Mouse (Mus musculus) MEL (cell line): ENCODE measurements at regions not wholly inside any gene's neighbourhood (a gene's known extent, or its start where the extent isn't known, plus 50 kb on each side); places are given as distances from the start of the nearest gene placed in this dataset.

Experiments used
- DNase-seq: peaks from one replicate; pipeline ENCODE4 v3.0.0; 2011; ENCODE audit warnings: low read depth, low spot score
- H3K27ac ChIP-seq: 2 replicates; pipeline ENCODE4 v1.5.1; 2012; ENCODE audit warnings: low read depth, mild to moderate bottlenecking, control low read depth, low read length, moderate library complexity; ENCODE audit not compliant: control insufficient read depth
- H3K27me3 ChIP-seq, 2 experiments: fragments of 150-350 bp in 1 of 2; sonication (generic) in 1 of 2; 2 replicates each; pipeline ENCODE4 v1.6.1; 2012; ENCODE audit warnings: low read length in 2 of 2, mild to moderate bottlenecking in 2 of 2, improper control_type of control experiment in 1 of 2, moderate library complexity in 1 of 2; ENCODE audit not compliant: insufficient read depth in 2 of 2, control insufficient read depth in 1 of 2
- H3K36me3 ChIP-seq, 2 experiments: 2 replicates each; pipeline ENCODE4 v1.6.1; 2012 to 2014; ENCODE audit warnings: low read length in 2 of 2, improper control_type of control experiment in 1 of 2, inconsistent platforms in 1 of 2, mild to moderate bottlenecking in 1 of 2; ENCODE audit not compliant: insufficient read depth in 2 of 2, control insufficient read depth in 1 of 2
- H3K4me1 ChIP-seq, 2 experiments: fragments of 150-350 bp in 1 of 2; sonication (generic) in 1 of 2; 2 replicates each; pipeline ENCODE4 v1.6.1; 2012; ENCODE audit warnings: low read length in 2 of 2, improper control_type of control experiment in 1 of 2, mild to moderate bottlenecking in 1 of 2; ENCODE audit not compliant: insufficient read depth in 2 of 2, control insufficient read depth in 1 of 2
- H3K4me3 ChIP-seq, 2 experiments: fragments of 150-350 bp in 1 of 2; sonication (generic) in 1 of 2; 2 replicates each; pipeline ENCODE4 v1.5.1; 2012; ENCODE audit warnings: low read depth in 2 of 2, low read length in 2 of 2, mild to moderate bottlenecking in 2 of 2, moderate library complexity in 2 of 2, control low read depth in 1 of 2, improper control_type of control experiment in 1 of 2; ENCODE audit not compliant: control insufficient read depth in 1 of 2, insufficient read depth in 1 of 2
- H3K79me2 ChIP-seq: 2 replicates; pipeline ENCODE4 v1.6.1; 2012; ENCODE audit warnings: mild to moderate bottlenecking, low read length, moderate library complexity; ENCODE audit not compliant: control insufficient read depth, poor library complexity, insufficient read depth
- H3K9ac ChIP-seq: 2 replicates; pipeline ENCODE4 v1.6.1; 2012; ENCODE audit warnings: low read depth, mild to moderate bottlenecking, control low read depth, low read length, moderate library complexity; ENCODE audit not compliant: control insufficient read depth, poor library complexity, severe bottlenecking
- H3K9me3 ChIP-seq: fragments of 150-350 bp; sonication (generic); replicated peaks from 2 replicates; pipeline ENCODE4 v1.6.1; 2012; ENCODE audit warnings: mild to moderate bottlenecking, low read length, improper control_type of control experiment, moderate library complexity; ENCODE audit not compliant: insufficient read depth
- CHD1 ChIP-seq: IDR thresholded peaks from 2 replicates; pipeline ENCODE4 v1.6.1; 2012; ENCODE audit warnings: low read depth, mild to moderate bottlenecking, inconsistent platforms, low read length, improper control_type of control experiment
- CTCF ChIP-seq, 3 experiments: IDR thresholded peaks in 2 of 3; conservative IDR thresholded peaks in 1 of 3; 2 replicates each; pipeline ENCODE4 v1.5.1; 2011 to 2012; ENCODE audit warnings: low read length in 3 of 3, low read depth in 2 of 3, mild to moderate bottlenecking in 2 of 3, improper control_type of control experiment in 1 of 3, inconsistent platforms in 1 of 3, mixed read lengths in 1 of 3, moderate library complexity in 1 of 3; ENCODE audit not compliant: control insufficient read depth in 1 of 3, insufficient read depth in 1 of 3, poor library complexity in 1 of 3, severe bottlenecking in 1 of 3
- ELF1 ChIP-seq: IDR thresholded peaks from 2 replicates; pipeline ENCODE4 v1.6.1; 2014; ENCODE audit warnings: low read depth, mild to moderate bottlenecking, inconsistent platforms, low read length, improper control_type of control experiment, moderate library complexity
- ETS1 ChIP-seq: IDR thresholded peaks from 2 replicates; pipeline ENCODE4 v1.6.1; 2012; ENCODE audit warnings: low read depth, mild to moderate bottlenecking, inconsistent platforms, low read length, improper control_type of control experiment, moderate library complexity
- GATA1 ChIP-seq: IDR thresholded peaks from 2 replicates; pipeline ENCODE4 v1.6.1; 2011; ENCODE audit warnings: low read depth, low read length, improper control_type of control experiment
- KAT2A ChIP-seq: conservative IDR thresholded peaks from 2 replicates; pipeline ENCODE4 v1.6.1; 2012; ENCODE audit warnings: low read depth, low read length, improper control_type of control experiment, inconsistent platforms
- MAFK ChIP-seq: IDR thresholded peaks from 2 replicates; pipeline ENCODE4 v1.6.1; 2011; ENCODE audit warnings: low read depth, mild to moderate bottlenecking, low read length, improper control_type of control experiment, borderline replicate concordance
- MAZ ChIP-seq: IDR thresholded peaks from 2 replicates; pipeline ENCODE4 v1.6.1; 2012; ENCODE audit warnings: low read depth, mild to moderate bottlenecking, inconsistent platforms, low read length, improper control_type of control experiment
- MXI1 ChIP-seq: IDR thresholded peaks from 2 replicates; pipeline ENCODE4 v1.6.1; 2011; ENCODE audit warnings: mild to moderate bottlenecking, low read depth, low read length, improper control_type of control experiment
- MYB ChIP-seq: IDR thresholded peaks from 2 replicates; pipeline ENCODE4 v1.6.1; 2011; ENCODE audit warnings: mild to moderate bottlenecking, low read depth, low read length, improper control_type of control experiment
- MYC ChIP-seq: IDR thresholded peaks from 2 replicates; pipeline ENCODE4 v1.6.1; 2011; ENCODE audit warnings: low read depth, mild to moderate bottlenecking, low read length, improper control_type of control experiment, moderate library complexity
- NRF1 ChIP-seq: IDR thresholded peaks from 2 replicates; pipeline ENCODE4 v1.6.1; 2014; ENCODE audit warnings: low read depth, mild to moderate bottlenecking, inconsistent platforms, low read length, improper control_type of control experiment, moderate library complexity; ENCODE audit not compliant: poor library complexity, insufficient read depth, severe bottlenecking
- POLR2AphosphoS2 ChIP-seq: IDR thresholded peaks from 2 replicates; pipeline ENCODE4 v1.6.1; 2011; ENCODE audit warnings: low read length, improper control_type of control experiment
- POLR2AphosphoS5 ChIP-seq: IDR thresholded peaks from 2 replicates; pipeline ENCODE4 v1.6.1; 2012; ENCODE audit warnings: low read depth, borderline replicate concordance, mild to moderate bottlenecking, inconsistent platforms, low read length, moderate library complexity, mixed read lengths
- RAD21 ChIP-seq: IDR thresholded peaks from 2 replicates; pipeline ENCODE4 v1.6.1; 2011; ENCODE audit warnings: mild to moderate bottlenecking, low read depth, low read length, improper control_type of control experiment
- RCOR1 ChIP-seq: IDR thresholded peaks from 2 replicates; pipeline ENCODE4 v1.6.1; 2012; ENCODE audit warnings: low read depth, mild to moderate bottlenecking, inconsistent platforms, low read length, improper control_type of control experiment
- SMC3 ChIP-seq: IDR thresholded peaks from 2 replicates; pipeline ENCODE4 v1.6.1; 2011; ENCODE audit warnings: low read depth, low read length, improper control_type of control experiment
- TAL1 ChIP-seq: IDR thresholded peaks from 2 replicates; pipeline ENCODE4 v1.6.1; 2012; ENCODE audit warnings: mild to moderate bottlenecking, inconsistent platforms, low read length, moderate library complexity, mixed read lengths
- TBP ChIP-seq: IDR thresholded peaks from 2 replicates; pipeline ENCODE4 v1.8.0; 2011; ENCODE audit warnings: low read depth, low read length, improper control_type of control experiment
- TCF12 ChIP-seq: IDR thresholded peaks from 2 replicates; pipeline ENCODE4 v1.6.1; 2014; ENCODE audit warnings: low read depth, mild to moderate bottlenecking, inconsistent platforms, low read length, improper control_type of control experiment, moderate library complexity
- UBTF ChIP-seq: IDR thresholded peaks from 2 replicates; pipeline ENCODE4 v1.6.1; 2012; ENCODE audit warnings: low read depth, mild to moderate bottlenecking, inconsistent platforms, low read length, improper control_type of control experiment, moderate library complexity, borderline replicate concordance; ENCODE audit not compliant: insufficient read depth
- USF1 ChIP-seq: IDR thresholded peaks from 2 replicates; pipeline ENCODE4 v1.6.1; 2014; ENCODE audit warnings: low read depth, mild to moderate bottlenecking, inconsistent platforms, low read length, improper control_type of control experiment, moderate library complexity
- USF2 ChIP-seq, 2 experiments: IDR thresholded peaks; 2 replicates each; pipeline ENCODE4 v1.6.1; 2011 to 2012; ENCODE audit warnings: improper control_type of control experiment in 2 of 2, low read length in 2 of 2, borderline replicate concordance in 1 of 2, inconsistent platforms in 1 of 2, low read depth in 1 of 2, mild to moderate bottlenecking in 1 of 2; ENCODE audit not compliant: insufficient read depth in 1 of 2
- ZC3H11A ChIP-seq: IDR thresholded peaks from 2 replicates; pipeline ENCODE4 v1.6.1; 2012; ENCODE audit warnings: low read depth, mild to moderate bottlenecking, inconsistent platforms, low read length, improper control_type of control experiment
- ZKSCAN1 ChIP-seq: IDR thresholded peaks from 2 replicates; pipeline ENCODE4 v1.6.1; 2012; ENCODE audit warnings: low read depth, mild to moderate bottlenecking, inconsistent platforms, low read length, improper control_type of control experiment, moderate library complexity
- ZMIZ1 ChIP-seq: IDR thresholded peaks from 2 replicates; pipeline ENCODE4 v1.6.1; 2012; ENCODE audit warnings: low read depth, mild to moderate bottlenecking, inconsistent platforms, low read length, improper control_type of control experiment, moderate library complexity
- ZNF384 ChIP-seq: IDR thresholded peaks from 2 replicates; pipeline ENCODE4 v1.6.1; 2012; ENCODE audit warnings: low read depth, mild to moderate bottlenecking, inconsistent platforms, low read length, improper control_type of control experiment

DNA sequence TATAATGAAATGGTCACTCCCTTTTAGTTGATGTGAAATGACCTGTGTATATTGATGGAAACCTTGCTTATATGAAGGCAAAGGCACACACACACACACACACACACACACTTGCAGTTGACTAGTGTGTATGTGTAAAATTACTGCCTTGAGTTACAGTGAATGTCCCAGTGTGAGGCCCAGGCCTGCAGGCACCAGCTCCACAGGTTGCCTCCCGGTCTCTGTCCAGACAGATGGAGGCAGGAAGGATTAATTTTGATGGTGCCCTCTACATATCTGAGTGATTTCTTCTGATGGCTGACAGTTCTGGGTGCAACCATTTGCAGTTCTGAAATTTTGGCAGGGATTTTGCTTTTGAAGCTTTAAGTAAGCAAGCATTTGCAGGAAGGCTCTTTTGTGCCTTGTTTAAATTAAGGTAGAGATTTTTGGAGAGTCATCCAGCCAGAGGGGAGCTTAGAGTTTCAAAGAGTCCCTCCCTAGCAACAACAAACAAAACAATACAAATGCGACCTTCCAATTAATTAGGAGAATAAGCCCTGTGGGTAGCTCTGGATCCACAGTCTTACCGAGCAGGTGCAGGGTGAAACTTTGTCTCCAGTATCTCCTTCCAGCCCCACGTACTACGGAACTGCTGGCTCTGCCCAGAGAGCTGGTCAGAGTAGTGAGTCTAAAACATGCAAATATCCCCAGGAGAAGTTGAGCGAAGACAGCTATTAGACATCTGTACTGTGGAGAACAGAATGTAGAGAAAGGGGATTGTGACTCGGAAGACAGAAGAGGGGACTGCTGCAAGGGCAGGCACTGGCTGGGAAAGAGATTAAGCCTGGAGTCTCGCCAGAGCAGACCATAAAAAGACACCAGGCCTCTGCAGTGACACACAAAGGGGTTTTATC lies 87.5 kb upstream of the Tut7 start:
- Histone ChIP-seq H3K4me3 (no peak overlapping the region), H3K79me2 (no peaks in the 10 kb centered on the region), H3K27ac (no peak overlapping the region), H3K4me1 (no peaks in the 10 kb centered on the region), H3K9ac (no peak overlapping the region), H3K27me3 (no peaks in the 10 kb centered on the region), H3K36me3 (no peaks in the 10 kb centered on the region), H3K9me3 (no peaks in the 10 kb centered on the region)
- TF ChIP-seq ELF1 (no peak), KAT2A (no peak), NRF1 (no peak), SMC3 (no peak), MYB (no peak), UBTF (no peak), TBP (no peak), ZKSCAN1 (no peak), ZC3H11A (no peak), ETS1 (no peak), ZMIZ1 (no peak), POLR2AphosphoS5 (no peak), RAD21 (no peak), MYC (no peak)
- DNase-seq, result no peak

DNA sequence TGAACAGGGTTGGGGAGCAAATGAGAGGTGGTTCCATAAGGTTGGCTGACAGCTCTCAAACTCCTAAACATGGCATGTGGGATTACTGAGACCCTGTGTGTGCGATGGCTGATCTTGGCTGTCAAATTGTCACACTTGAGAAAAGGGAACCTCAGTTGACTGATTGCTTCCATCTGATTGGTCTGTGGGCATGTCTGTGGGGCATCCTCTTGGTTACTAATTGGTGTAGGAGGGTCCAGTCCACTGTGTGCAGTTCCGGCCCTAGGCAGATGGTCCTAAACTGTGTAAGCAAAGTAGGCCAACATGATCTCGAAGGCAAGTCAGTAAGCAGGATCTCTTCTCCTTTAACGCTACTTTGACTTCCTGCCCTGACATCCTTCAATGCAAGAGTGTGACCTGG lies 86.5 kb upstream of the Tut7 start:
- H3K27me3 ChIP-seq, result no peaks in the 10 kb centered on the region
- H3K79me2 ChIP-seq, result no peaks in the 10 kb centered on the region
- H3K9ac ChIP-seq, result no peak overlapping the region
- no peak overlapping the region for H3K4me3 ChIP-seq
- no peak overlapping the region for H3K27ac ChIP-seq
- no peak for TF ChIP-seq MYC
- no peak for TF ChIP-seq UBTF
- no peak for TF ChIP-seq ETS1
- no peak for TF ChIP-seq MYB
- no peak for TF ChIP-seq USF2 (IDR thresholded peaks at IDR 0.05; ENCODE audit: borderline replicate concordance in 1 of 2, insufficient read depth in 1 of 2, low read depth in 1 of 2, low read length in 2 of 2)
- TF ChIP-seq USF1, result no peak
- TF ChIP-seq MAFK, result no peak
- no peak for TF ChIP-seq ZNF384
- TF ChIP-seq CTCF (IDR thresholded peaks at IDR 0.05 in 2 of 3, conservative IDR thresholded peaks at IDR 0.05 in 1 of 3; ENCODE audit: control insufficient read depth in 1 of 3, insufficient read depth in 1 of 3, low read depth in 2 of 3, low read length in 3 of 3, poor library complexity in 1 of 3, severe bottlenecking in 1 of 3), result no peak
- no peak for TF ChIP-seq ZKSCAN1
- TF ChIP-seq MAZ, result no peak
- TF ChIP-seq RCOR1, result no peak
- TF ChIP-seq GATA1, result no peak
- no peak for TF ChIP-seq POLR2AphosphoS2
- TF ChIP-seq CHD1, result no peak
- TF ChIP-seq MXI1, result no peak
- no peak for TF ChIP-seq TCF12
- no peak for TF ChIP-seq TAL1
- no peak for TF ChIP-seq NRF1
- DNase-seq, result no peak
- no peaks in the 10 kb centered on the region for H3K9me3 ChIP-seq
- no peaks in the 10 kb centered on the region for H3K4me1 ChIP-seq
- no peaks in the 10 kb centered on the region for H3K36me3 ChIP-seq
